Mouse (Mus musculus) liver, embryonic 14.5 days (tissue): ENCODE data around the gene Thap8. TPM values are rescaled to one million over a fixed set of nuclear protein-coding genes. Genes with fewer than 3 reads are reported as not detected.

Experiments
- ATAC-seq: fragments of 200-750 bp; cut with Nextera tagmentation; 2 replicates; pipeline ENCODE4 v1.8.0; 2017; ENCODE audit warnings: moderate number of reproducible peaks, mild to moderate bottlenecking, moderate library complexity; ENCODE audit not compliant: insufficient read depth
- DNase-seq, 3 experiments: peaks; one replicate each; pipeline ENCODE4 v3.0.0-alpha.2; 2012 to 2013; ENCODE audit warnings: low read depth in 3 of 3, low spot score in 3 of 3
- H3K27ac ChIP-seq: fragments of 300-500 bp; sonication (generic); 2 replicates; pipeline ENCODE4 v1.5.1; 2014; ENCODE audit warnings: moderate library complexity, mild to moderate bottlenecking, control low read depth, inconsistent platforms
- H3K27me3 ChIP-seq: fragments of 300-500 bp; sonication (generic); 2 replicates; pipeline ENCODE4 v1.6.1; 2014; ENCODE audit warnings: mild to moderate bottlenecking, low read length, moderate library complexity; ENCODE audit not compliant: control insufficient read depth, insufficient read depth
- H3K36me3 ChIP-seq: fragments of 300-500 bp; sonication (generic); replicated peaks from 2 replicates; pipeline ENCODE4 v1.6.1; 2014; ENCODE audit warnings: low read depth; ENCODE audit not compliant: control insufficient read depth, insufficient read depth
- H3K4me1 ChIP-seq, 2 experiments: fragments of 200-500 bp in 1 of 2; fragments of 300-500 bp in 1 of 2; sonication (generic) in 1 of 2; replicated peaks; 2 replicates each; pipeline ENCODE4 v1.6.1; 2012 to 2014; ENCODE audit warnings: antibody characterized with exemption in 1 of 2, inconsistent platforms in 1 of 2, low read length in 1 of 2; ENCODE audit not compliant: control insufficient read depth in 2 of 2, insufficient read depth in 2 of 2
- H3K4me2 ChIP-seq: fragments of 300-500 bp; sonication (generic); 2 replicates; pipeline ENCODE4 v1.6.1; 2014; ENCODE audit warnings: low read depth, mild to moderate bottlenecking, control low read depth, moderate library complexity
- H3K4me3 ChIP-seq, 2 experiments: fragments of 200-500 bp in 1 of 2; fragments of 300-500 bp in 1 of 2; sonication (generic) in 1 of 2; 2 replicates each; pipeline ENCODE4 v1.5.1; 2012 to 2014; ENCODE audit warnings: low read depth in 2 of 2, low read length in 2 of 2, mild to moderate bottlenecking in 2 of 2, control low read depth in 1 of 2, inconsistent platforms in 1 of 2, moderate library complexity in 1 of 2; ENCODE audit not compliant: insufficient read depth in 1 of 2
- H3K9ac ChIP-seq: fragments of 300-500 bp; sonication (generic); replicated peaks from 2 replicates; pipeline ENCODE4 v1.6.1; 2014; ENCODE audit warnings: mild to moderate bottlenecking, control low read depth, moderate library complexity
- H3K9me3 ChIP-seq: fragments of 300-500 bp; sonication (generic); 2 replicates; pipeline ENCODE4 v1.6.1; 2016; ENCODE audit warnings: low read length, mixed read lengths; ENCODE audit not compliant: control insufficient read depth
- CTCF ChIP-seq: IDR thresholded peaks from 2 replicates; pipeline ENCODE4 v1.5.1; 2016; ENCODE audit warnings: antibody characterized with exemption, low read depth, control low read depth
- EP300 ChIP-seq: IDR thresholded peaks from 2 replicates; pipeline ENCODE4 v1.6.1; 2016; ENCODE audit warnings: antibody characterized with exemption, low read depth
- WGBS: fragments of 180-500 bp; shearing (Covaris S2); extraction: QIAGEN DNeasy Blood & Tissue Kit; methylation state at CpG from one replicate; pipeline ENCODE4 v1.1.7; 2014; ENCODE audit not compliant: insufficient replicate concordance; 5-methylcytosine and 5-hydroxymethylcytosine counted together
- polyA plus RNA-seq, 2 experiments: library from polyadenylated mRNA; depleted of rRNA in 1 of 2; stranded (reverse) in 1 of 2; unstranded in 1 of 2; fragments of >200 nt; fragmentation: Nextera tagmentation in 1 of 2; extraction: Ambion mirVana in 1 of 2; gene quantifications; 2 replicates each; pipeline versions ENCODE4 v1.2.1 to v1.2.3; 2012 to 2014

The Thap8 gene
- polyA plus RNA-seq, 2 experiments, result 0.03 TPM; not detected in 1

GRCm38 (mm10) chr7:30296816-30297215 is 16.9 kb downstream of the Thap8 start:
- H3K4me3 ChIP-seq, result no peak overlapping the region
- H3K4me1 ChIP-seq, result no peaks in the 10 kb centered on the region
- DNase-seq (no peak), ATAC-seq (no peak)
- TF ChIP-seq EP300 (no peak), CTCF (no peak)
- H3K36me3 ChIP-seq, result no peaks in the 10 kb centered on the region
- no peak overlapping the region for H3K27ac ChIP-seq
- H3K4me2 ChIP-seq, result no peak overlapping the region
- no peak overlapping the region for H3K9ac ChIP-seq
- H3K27me3 ChIP-seq, result no peaks in the 10 kb centered on the region
- WGBS, result 49% methylated on average over 15 of the region's 15 CpGs
- no peaks in the 10 kb centered on the region for H3K9me3 ChIP-seq

GRCm38 (mm10) chr7:30297266-30297665 is 17.4 kb downstream of the Thap8 start:
- Histone ChIP-seq H3K9me3 (no peaks in the 10 kb centered on the region), H3K9ac (no peak overlapping the region), H3K36me3 (no peaks in the 10 kb centered on the region), H3K4me2 (no peak overlapping the region), H3K4me3 (no peak overlapping the region), H3K4me1 (no peaks in the 10 kb centered on the region), H3K27me3 (no peaks in the 10 kb centered on the region), H3K27ac (no peak overlapping the region)
- TF ChIP-seq CTCF (no peak), EP300 (no peak)
- WGBS, result 65% methylated on average over 16 of the region's 16 CpGs
- ATAC-seq (no peak), DNase-seq (no peak)

DNA sequence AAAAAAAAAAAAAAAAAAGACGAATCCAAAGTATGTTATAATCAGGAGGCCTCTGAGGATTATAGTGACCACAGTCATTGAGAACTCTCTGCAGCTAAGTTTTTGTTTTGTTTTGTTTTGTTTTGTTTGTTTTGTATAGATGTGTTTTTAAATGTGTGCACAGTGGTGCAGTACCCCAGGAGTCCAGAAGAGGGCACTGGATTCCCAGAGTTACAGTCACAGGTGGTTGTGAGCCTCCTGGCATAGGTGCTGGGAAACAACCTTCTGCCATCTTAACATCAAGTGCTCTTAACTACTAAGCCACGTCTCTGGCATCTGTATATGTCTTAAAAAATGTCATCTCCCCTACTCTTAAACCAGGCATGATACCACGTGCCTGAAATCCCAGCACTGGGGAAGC is 21.0 kb downstream of the Thap8 start:
- Histone ChIP-seq H3K4me3 (no peak overlapping the region), H3K9ac (no peak overlapping the region), H3K36me3 (no peaks in the 10 kb centered on the region), H3K4me1 (no peaks in the 10 kb centered on the region), H3K27ac (no peak overlapping the region), H3K9me3 (no peaks in the 10 kb centered on the region), H3K4me2 (no peak overlapping the region), H3K27me3 (no peaks in the 10 kb centered on the region)
- DNase-seq (no peak), ATAC-seq (no peak)
- WGBS, result 28% methylated on average over 3 of the region's 3 CpGs
- TF ChIP-seq CTCF (peak; percentile 80), EP300 (no peak)

GRCm38 (mm10) chr7:30306083-30306779 is 26.3 kb downstream of the Thap8 start:
- Histone ChIP-seq H3K36me3 (no peaks in the 10 kb centered on the region), H3K9ac (no peak overlapping the region), H3K9me3 (no peaks in the 10 kb centered on the region), H3K27ac (no peak overlapping the region), H3K27me3 (no peaks in the 10 kb centered on the region), H3K4me1 (peaks cover 0 to 9% of the 10 kb centered on the region in 2 experiments; a peak in 2 of 4 replicates), H3K4me3 (no peak overlapping the region), H3K4me2 (no peak overlapping the region)
- ATAC-seq (no peak), DNase-seq (no peak)
- TF ChIP-seq EP300 (no peak), CTCF (peak; percentile 61)
- 75% methylated on average over 16 of the region's 16 CpGs for WGBS

DNA sequence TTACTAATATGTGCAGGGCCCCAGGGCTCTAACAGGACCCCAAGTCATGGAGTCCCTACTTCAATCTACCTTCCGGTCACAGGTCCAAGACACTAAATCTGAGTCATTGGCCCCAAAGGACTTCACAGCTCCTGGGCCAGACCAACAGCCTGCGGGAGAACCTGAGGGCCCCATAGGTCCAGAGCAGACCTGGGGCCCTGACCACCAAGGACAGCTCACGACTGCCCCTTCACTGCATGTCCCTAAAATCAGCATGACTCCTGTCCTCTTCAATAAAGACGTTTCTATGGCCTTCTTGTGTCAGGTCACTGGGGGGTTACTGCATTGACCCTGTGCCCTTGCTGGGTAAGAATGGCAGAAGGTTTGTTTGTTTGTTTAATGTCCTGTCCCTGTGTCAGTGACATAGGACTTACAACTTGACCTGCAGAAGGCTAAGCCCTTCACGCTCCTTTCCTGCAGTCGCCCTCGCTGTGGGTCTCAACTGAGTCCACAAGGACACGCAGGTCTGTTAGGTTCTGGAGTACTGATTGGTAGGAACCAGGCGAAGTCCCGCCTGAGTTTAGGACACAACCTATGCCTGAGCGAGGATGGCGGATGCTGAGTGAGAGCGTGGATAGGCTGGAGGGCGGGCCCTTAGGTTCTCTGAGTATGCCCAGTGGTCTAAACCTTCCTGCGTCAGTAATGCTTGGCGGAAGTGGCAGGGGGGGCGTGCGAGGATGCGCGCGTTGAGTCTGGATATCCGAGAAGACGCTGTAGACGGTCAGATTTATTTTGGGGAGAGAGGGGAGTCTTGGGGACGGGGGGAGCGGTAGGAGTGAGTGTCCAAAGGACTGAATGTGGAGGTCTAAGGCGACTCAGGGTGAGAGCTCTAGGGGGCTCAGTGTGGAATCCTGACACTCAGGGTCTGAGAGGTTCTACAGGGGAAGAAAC is 28.4 kb downstream of the Thap8 start, which contains the start of gene Alkbh6:
Gene Alkbh6, plus strand, starts transcription at position 642 of the 930 bp plus-strand sequence.
- no peak within 1 kb of the TSS for H3K27ac ChIP-seq
- TF ChIP-seq CTCF (no peak; the same call in 1 of the 2 replicates), EP300 (no peak)
- 5% methylated on average over 27 of the region's 27 CpGs for WGBS

More for the DNA sequence above, 28.4 kb downstream of the Thap8 start, which contains the start of gene Alkbh6:
- H3K4me2 ChIP-seq, result peak within 1 kb of the TSS; percentile 84
- H3K9ac ChIP-seq, result peak within 1 kb of the TSS; percentile 62
- peaks cover 0 to 9% of the 10 kb centered on the region in 2 experiments; a peak in 2 of 4 replicates for H3K4me1 ChIP-seq
- ATAC-seq (peak; percentile 98), DNase-seq (peak; percentile 82 to 85 (median 85))
- H3K4me3 ChIP-seq, result peak within 1 kb of the TSS; percentile 65 to 82
- no peaks in the 10 kb centered on the region for H3K27me3 ChIP-seq
- H3K9me3 ChIP-seq, result no peaks in the 10 kb centered on the region
- H3K36me3 ChIP-seq, result no peaks in the 10 kb centered on the region
